In the genomic region with DNA sequence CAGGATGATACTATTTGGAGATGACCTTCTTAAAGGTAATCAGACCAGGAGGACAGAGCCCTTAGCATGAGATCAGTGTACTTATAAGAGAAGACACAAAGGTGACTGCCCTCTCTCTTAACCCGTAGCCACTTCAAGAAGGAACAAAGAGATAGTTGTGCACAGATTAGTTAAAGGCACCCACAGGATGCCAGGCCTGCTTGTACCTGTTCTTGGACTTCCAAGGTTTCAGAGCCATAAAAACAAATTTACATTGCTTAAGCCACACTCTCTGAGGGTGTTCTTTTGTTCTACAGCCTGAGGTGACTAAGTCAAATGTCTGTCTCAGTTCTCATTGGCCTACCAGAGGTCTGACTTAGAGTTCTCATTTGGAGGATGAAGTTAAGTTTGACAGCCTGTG, we compare ENCODE assay signal across 16 mouse cellular contexts.
"Had no signal": no experiment of that assay in that cellular context is flagged by ENCODE, and none has a peak within 500 bp of the region (broad histone marks: within the 10 kb centered on the region; RNA-seq: fewer than 3 reads in every experiment).

No protein-coding gene starts in this region.

- H3K27ac ChIP-seq: neural tube, embryonic 13.5 days; neural tube, embryonic 15.5 days; stomach, embryonic 15.5 days; stomach, postnatal 0 days had no signal

- DNase-seq: retina, postnatal 1 day; right cerebral cortex, adult 18-20 months; right cerebral cortex, postnatal 14 days; right cerebral cortex, postnatal 25 days; right cerebral cortex, postnatal 4 days; spleen, adult 18-20 months; thymus, adult 18-20 months; thymus, adult 2 months; thymus, postnatal 14 days; thymus, postnatal 25 days; thymus, postnatal 36 days; thymus, postnatal 4 days had no signal

- H3K4me3 ChIP-seq: neural tube, embryonic 13.5 days; neural tube, embryonic 15.5 days; stomach, embryonic 15.5 days had no signal
